Mouse (Mus musculus): ENCODE results near the gene Gm26920.

DNA sequence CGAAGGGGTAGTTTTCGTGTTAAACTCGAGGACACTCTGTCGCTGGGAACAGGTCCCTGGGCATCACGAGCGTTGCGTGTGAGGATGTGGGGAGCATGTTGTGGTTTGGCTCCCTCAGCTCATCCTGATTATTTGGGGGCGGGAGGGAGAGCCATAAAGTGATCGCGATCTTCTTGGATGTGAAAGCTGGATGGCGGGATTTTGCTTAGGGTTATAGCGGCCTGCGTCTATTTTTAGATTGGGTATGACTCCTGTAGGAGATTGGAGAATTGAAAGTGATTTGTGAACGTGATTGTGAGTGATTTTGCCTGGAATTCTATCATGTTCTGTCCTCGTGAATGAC, 31.9 kb upstream of the Gm26920 start:
- TF ChIP-seq CTCF (IDR thresholded peaks at IDR 0.05; ENCODE audit: low read depth, low read length) = no peak
- TF ChIP-seq POLR2AphosphoS5 (IDR thresholded peaks at IDR 0.05; ENCODE audit: insufficient replicate concordance, low read depth, low read length) = no peak
- TF ChIP-seq GATA2 (IDR thresholded peaks at IDR 0.05; ENCODE audit: borderline replicate concordance, low read depth, low read length) = no peak
- no peak for TF ChIP-seq GATA1 (IDR thresholded peaks at IDR 0.05; ENCODE audit: borderline replicate concordance, low read length)
- no peak for TF ChIP-seq TAL1 (conservative IDR thresholded peaks at IDR 0.05; ENCODE audit: low read depth, low read length)

Data from G1E (cell line).